Mouse (Mus musculus) Muller cell, postnatal 12 days (primary cell): ENCODE data around the gene Prkg1.

Experiments used
- DNase-seq: peaks from one replicate; pipeline ENCODE4 v3.0.0-alpha.2; 2015; ENCODE audit errors: inconsistent ontology term

Gene Prkg1

GRCm38 (mm10) chr19:31764801-31765340 is at the start of gene Prkg1:
Gene Prkg1 (minus strand): TSS chr19:31765033.
- DNase-seq, result peak; percentile 75

- DNase-seq, result no peak
Measured at GRCm38 (mm10) chr19:31813087-31813486, 48.3 kb upstream of the Prkg1 start.

GRCm38 (mm10) chr19:31811371-31811770 is 46.5 kb upstream of the Prkg1 start:
- DNase-seq, result peak; percentile 22

GRCm38 (mm10) chr19:31805391-31805790 is 40.6 kb upstream of the Prkg1 start:
- DNase-seq, result peak; percentile 14

GRCm38 (mm10) chr19:31795485-31796046 is 30.7 kb upstream of the Prkg1 start:
- DNase-seq, result peak; percentile 30

GRCm38 (mm10) chr19:31791724-31792123 is 26.9 kb upstream of the Prkg1 start:
- DNase-seq, result no peak

GRCm38 (mm10) chr19:31781521-31782018 is 16.7 kb upstream of the Prkg1 start:
- DNase-seq, result no peak

- no peak for DNase-seq
Measured at GRCm38 (mm10) chr19:31781077-31781476, 16.2 kb upstream of the Prkg1 start.

GRCm38 (mm10) chr19:31780222-31780621 is 15.4 kb upstream of the Prkg1 start:
- DNase-seq, result no peak

GRCm38 (mm10) chr19:31779021-31779420 is 14.2 kb upstream of the Prkg1 start:
- DNase-seq, result peak; percentile 65

GRCm38 (mm10) chr19:31767004-31767403 is 2.2 kb upstream of the Prkg1 start:
- peak; percentile 47 for DNase-seq

GRCm38 (mm10) chr19:31765451-31765850 is 618 bp upstream of the Prkg1 start:
- peak; percentile 26 for DNase-seq

GRCm38 (mm10) chr19:31763951-31764800 is 657 bp downstream of the Prkg1 start:
- peak; percentile 68 for DNase-seq

GRCm38 (mm10) chr19:31763246-31763821 is 1.5 kb downstream of the Prkg1 start:
- no peak for DNase-seq

GRCm38 (mm10) chr19:31762411-31763245 is 2.2 kb downstream of the Prkg1 start:
- peak; percentile 80 for DNase-seq

GRCm38 (mm10) chr19:31759855-31760254 is 5.0 kb downstream of the Prkg1 start:
- no peak for DNase-seq

GRCm38 (mm10) chr19:31755929-31756792 is 8.7 kb downstream of the Prkg1 start:
- DNase-seq, result peak; percentile 70

- DNase-seq, result peak; percentile 80
Measured at GRCm38 (mm10) chr19:31754642-31755287, 10.1 kb downstream of the Prkg1 start.

GRCm38 (mm10) chr19:31750976-31751676 is 13.7 kb downstream of the Prkg1 start:
- peak; percentile 92 for DNase-seq
